Mouse (Mus musculus): ENCODE results near the gene Nr2c2ap.

- no peak for TF ChIP-seq CTCF (IDR thresholded peaks at IDR 0.05; ENCODE audit: borderline replicate concordance, extremely low read depth, insufficient read depth, insufficient read length)
- no peak for TF ChIP-seq POLR2A (IDR thresholded peaks at IDR 0.05; ENCODE audit: borderline replicate concordance, extremely low read depth, insufficient read depth, insufficient read length, poor library complexity, severe bottlenecking)
These were observed 16.6 kb upstream of the Nr2c2ap start for GRCm38 (mm10) chr8:70114488-70114887.

Measured in brain, embryonic 14.5 days (tissue).